Comparison of ENCODE assay signal across 9 mouse cellular contexts in the genomic region with DNA sequence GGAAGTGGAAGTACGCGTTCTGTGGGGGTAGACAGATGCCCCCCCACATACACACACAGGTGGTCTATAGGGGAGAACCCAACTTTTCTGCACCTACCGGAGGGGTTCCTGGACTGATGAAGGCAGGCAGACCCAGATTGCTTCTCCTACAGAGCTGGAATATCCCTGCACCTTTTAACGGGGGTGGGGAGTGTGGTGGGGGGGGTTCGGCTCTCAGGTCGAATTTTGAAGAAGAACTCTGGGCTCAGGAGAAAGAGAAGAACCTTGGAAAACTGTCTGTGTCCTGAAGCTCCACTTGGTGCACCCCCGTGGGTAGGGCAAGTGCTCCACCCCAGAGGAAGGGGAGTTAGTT. TPM values are rescaled to one million over a fixed set of nuclear protein-coding genes. Genes with fewer than 3 reads are reported as not detected.
A peak's percentile ranks its signal among the peaks of the same experiment; 100 is the strongest.
DNase-seq lines count a peak whose midpoint lies in the region; ATAC-seq and TF ChIP-seq lines count a peak whose summit lies in the region.
"Had no signal": no experiment of that assay in that cellular context is flagged by ENCODE, and none has a peak within 500 bp of the region (broad histone marks: within the 10 kb centered on the region; RNA-seq: fewer than 3 reads in every experiment).

No protein-coding gene starts in this region.

- ATAC-seq in kidney, postnatal 0 days (replicated peaks; ENCODE audit: low FRiP score, low read depth): no peak
- ATAC-seq in embryonic facial prominence, embryonic 12.5 days (ENCODE audit: insufficient number of reproducible peaks, insufficient read depth, low FRiP score, low TSS enrichment): no peak
- ATAC-seq in hindbrain, embryonic 16.5 days: no peak
- no peak for ATAC-seq in midbrain, embryonic 15.5 days (replicated peaks)

- H3K27me3 ChIP-seq in kidney, postnatal 0 days (ENCODE audit: insufficient read depth, low read length): no peaks in the 10 kb centered on the region
- peaks cover 19% of the 10 kb centered on the region for H3K27me3 ChIP-seq in embryonic facial prominence, embryonic 12.5 days
- no peaks in the 10 kb centered on the region for H3K27me3 ChIP-seq in hindbrain, embryonic 16.5 days (replicated peaks; ENCODE audit: control insufficient read depth, insufficient read depth, low read length)
- no peaks in the 10 kb centered on the region; the same call in 1 of the 2 replicates for H3K27me3 ChIP-seq in midbrain, embryonic 15.5 days (replicated peaks)
- H3K27me3 ChIP-seq: Patski had no signal

- H3K4me2 ChIP-seq in kidney, postnatal 0 days (ENCODE audit: low read length): peak overlapping the region; percentile 95
- H3K4me2 ChIP-seq in embryonic facial prominence, embryonic 12.5 days (replicated peaks): peak overlapping the region; percentile 93
- peak overlapping the region; percentile 72 for H3K4me2 ChIP-seq in hindbrain, embryonic 16.5 days (ENCODE audit: low read length)
- peak overlapping the region; percentile 93 for H3K4me2 ChIP-seq in midbrain, embryonic 15.5 days

- H3K36me3 ChIP-seq in kidney, postnatal 0 days (ENCODE audit: insufficient read depth, low read length): no peaks in the 10 kb centered on the region
- H3K36me3 ChIP-seq in embryonic facial prominence, embryonic 12.5 days: no peaks in the 10 kb centered on the region
- H3K36me3 ChIP-seq in hindbrain, embryonic 16.5 days (ENCODE audit: control insufficient read depth, insufficient read depth, low read length): no peaks in the 10 kb centered on the region
- H3K36me3 ChIP-seq in midbrain, embryonic 15.5 days (replicated peaks): no peaks in the 10 kb centered on the region

- peak overlapping the region; percentile 74 for H3K9ac ChIP-seq in kidney, postnatal 0 days (ENCODE audit: low read depth, low read length)
- H3K9ac ChIP-seq in embryonic facial prominence, embryonic 12.5 days: peak overlapping the region; percentile 59
- peak overlapping the region; percentile 71 for H3K9ac ChIP-seq in hindbrain, embryonic 16.5 days (ENCODE audit: low read depth, low read length)
- peak overlapping the region; percentile 53; the same call in 1 of the 2 replicates for H3K9ac ChIP-seq in midbrain, embryonic 15.5 days

- H3K27ac ChIP-seq in kidney, postnatal 0 days: peak overlapping the region; percentile 73
- no peak overlapping the region for H3K27ac ChIP-seq in embryonic facial prominence, embryonic 12.5 days
- no peak overlapping the region for H3K27ac ChIP-seq in hindbrain, embryonic 16.5 days (ENCODE audit: low read depth, low read length)
- no peak overlapping the region for H3K27ac ChIP-seq in midbrain, embryonic 15.5 days

- peak overlapping the region; percentile 79 for H3K4me3 ChIP-seq in kidney, postnatal 0 days (replicated peaks; ENCODE audit: low read depth, low read length)
- peak overlapping the region; percentile 65 for H3K4me3 ChIP-seq in embryonic facial prominence, embryonic 12.5 days
- peak overlapping the region; percentile 73 for H3K4me3 ChIP-seq in hindbrain, embryonic 16.5 days (ENCODE audit: low read length)
- peak overlapping the region; percentile 69 for H3K4me3 ChIP-seq in midbrain, embryonic 15.5 days

- peaks cover 13% of the 10 kb centered on the region; the same call in 1 of the 2 replicates for H3K4me1 ChIP-seq in kidney, postnatal 0 days (replicated peaks; ENCODE audit: insufficient read depth, low read length)
- peaks cover 11% of the 10 kb centered on the region for H3K4me1 ChIP-seq in embryonic facial prominence, embryonic 12.5 days
- peaks cover 11% of the 10 kb centered on the region for H3K4me1 ChIP-seq in hindbrain, embryonic 16.5 days (ENCODE audit: control insufficient read depth, insufficient read depth, low read depth, low read length)
- peaks cover 14% of the 10 kb centered on the region for H3K4me1 ChIP-seq in midbrain, embryonic 15.5 days

- no peak for DNase-seq in kidney, postnatal 0 days (ENCODE audit: low spot score)
- DNase-seq in kidney, postnatal 36 days: no peak
- no peak for DNase-seq in frontal cortex, postnatal 10 days (ENCODE audit: low spot score in 2 of 2)
- no peak for DNase-seq in embryo, embryonic 11 days
- no peak for DNase-seq in embryo, embryonic 10 days (ENCODE audit: low spot score)

- TF ChIP-seq CTCF in kidney, postnatal 0 days (IDR thresholded peaks at IDR 0.05; ENCODE audit: low read depth): no peak

- H3K9me3 ChIP-seq in kidney, postnatal 0 days (replicated peaks; ENCODE audit: low read length): no peaks in the 10 kb centered on the region
- H3K9me3 ChIP-seq in embryonic facial prominence, embryonic 12.5 days: no peaks in the 10 kb centered on the region
- no peaks in the 10 kb centered on the region for H3K9me3 ChIP-seq in hindbrain, embryonic 16.5 days (ENCODE audit: control insufficient read depth, low read length)
- no peaks in the 10 kb centered on the region for H3K9me3 ChIP-seq in midbrain, embryonic 15.5 days

- 12% methylated on average over 7 of the region's 7 CpGs for whole genome bisulfite sequencing in kidney, postnatal 0 days
- WGBS in embryonic facial prominence, embryonic 12.5 days: 2% methylated on average over 7 of the region's 7 CpGs
- 10% methylated on average over 7 of the region's 7 CpGs for WGBS in hindbrain, embryonic 16.5 days
- WGBS in midbrain, embryonic 15.5 days: 4% methylated on average over 7 of the region's 7 CpGs

RNA-seq across cellular contexts. Expression of gene Npnt, which starts 0.4 kb away (rescaled TPM):
- 229 and 252 TPM in 2 replicates for polyA plus RNA-seq in kidney, postnatal 0 days (2015; fragmentation: Nextera tagmentation; extraction: Ambion mirVana)
- 24.3 and 25.9 TPM in 2 replicates for polyA plus RNA-seq in embryonic facial prominence, embryonic 12.5 days (2016; fragmentation: Nextera tagmentation; extraction: Ambion mirVana)
- polyA plus RNA-seq in hindbrain, embryonic 16.5 days (2015; fragmentation: Nextera tagmentation; extraction: Ambion mirVana): 23.8 and 30.0 TPM in 2 replicates
- 24.2 and 27.5 TPM in 2 replicates for polyA plus RNA-seq in midbrain, embryonic 15.5 days (2015; fragmentation: Nextera tagmentation; extraction: Ambion mirVana)
